Mouse (Mus musculus) embryo, embryonic 11 days (tissue): ENCODE measurements around the gene Sult1c2.
"Not testable (repeated sequence)": the region's sequence is repeated elsewhere in the genome, so short reads cannot be mapped to it uniquely, and the experiment has no call there.

Source experiments
- DNase-seq: peaks from one replicate; pipeline ENCODE4 v3.0.0-alpha.2; 2015

Sult1c2 gene

GRCm38 (mm10) chr17:53846206-53846605 is at the start of gene Sult1c2:
Sult1c2 (minus strand) TSS chr17:53846339.
- DNase-seq = no peak

GRCm38 (mm10) chr17:53879006-53879675 is 33.0 kb upstream of the Sult1c2 start:
- not testable (repeated sequence) for DNase-seq

- no peak for DNase-seq
These were observed 28.3 kb upstream of the Sult1c2 start for GRCm38 (mm10) chr17:53874433-53874832.

- no peak for DNase-seq
These were observed 26.1 kb upstream of the Sult1c2 start for GRCm38 (mm10) chr17:53872192-53872591.

GRCm38 (mm10) chr17:53869931-53870330 is 23.8 kb upstream of the Sult1c2 start:
- no peak for DNase-seq

- no peak for DNase-seq
These were observed 19.3 kb upstream of the Sult1c2 start for GRCm38 (mm10) chr17:53865260-53865955.

- no peak for DNase-seq
These were observed 14.4 kb upstream of the Sult1c2 start for GRCm38 (mm10) chr17:53860548-53860947.

GRCm38 (mm10) chr17:53854992-53855391 is 8.9 kb upstream of the Sult1c2 start:
- no peak for DNase-seq

- DNase-seq = no peak
These were observed 343 bp downstream of the Sult1c2 start for GRCm38 (mm10) chr17:53845796-53846195.

- peak; percentile 11 for DNase-seq
These were observed 12.8 kb downstream of the Sult1c2 start for GRCm38 (mm10) chr17:53833366-53833765.

GRCm38 (mm10) chr17:53803974-53804373 is 42.2 kb downstream of the Sult1c2 start:
- DNase-seq = not testable (repeated sequence)

- no peak for DNase-seq
These were observed 62.8 kb downstream of the Sult1c2 start for GRCm38 (mm10) chr17:53783381-53783780.
